Mouse (Mus musculus) liver, embryonic 12.5 days (tissue): Measurements from ENCODE around the gene Trip13. TPM values are rescaled to one million over a fixed set of nuclear protein-coding genes. Genes with fewer than 3 reads are reported as not detected.
A peak's percentile ranks its signal among the peaks of the same experiment; 100 is the strongest.

Source experiments
- ATAC-seq: fragments of 200-750 bp; cut with Nextera tagmentation; 2 replicates; pipeline ENCODE4 v1.8.0; 2017; ENCODE audit warnings: moderate number of reproducible peaks, mild to moderate bottlenecking, moderate library complexity
- H3K27ac ChIP-seq: fragments of 300-500 bp; sonication (generic); 2 replicates; pipeline ENCODE4 v1.5.1; 2016; ENCODE audit warnings: mild to moderate bottlenecking
- H3K27me3 ChIP-seq: fragments of 300-500 bp; sonication (generic); replicated peaks from 2 replicates; pipeline ENCODE4 v1.6.1; 2016; ENCODE audit warnings: mild to moderate bottlenecking, moderate library complexity
- H3K36me3 ChIP-seq: fragments of 300-500 bp; sonication (generic); 2 replicates; pipeline ENCODE4 v1.6.1; 2016; ENCODE audit warnings: mild to moderate bottlenecking, moderate library complexity
- H3K4me1 ChIP-seq: fragments of 300-500 bp; sonication (generic); 2 replicates; pipeline ENCODE4 v1.6.1; 2016
- H3K4me2 ChIP-seq: fragments of 300-500 bp; sonication (generic); 2 replicates; pipeline ENCODE4 v1.6.1; 2016; ENCODE audit warnings: mild to moderate bottlenecking, moderate library complexity
- H3K4me3 ChIP-seq: fragments of 300-500 bp; sonication (generic); 2 replicates; pipeline ENCODE4 v1.5.1; 2016; ENCODE audit warnings: mild to moderate bottlenecking, moderate library complexity
- H3K9ac ChIP-seq: fragments of 300-500 bp; sonication (generic); 2 replicates; pipeline ENCODE4 v1.6.1; 2016; ENCODE audit warnings: mild to moderate bottlenecking, moderate library complexity
- H3K9me3 ChIP-seq: fragments of 300-500 bp; sonication (generic); replicated peaks from 2 replicates; pipeline ENCODE4 v1.6.1; 2016; ENCODE audit warnings: mild to moderate bottlenecking, moderate library complexity
- WGBS: fragments of 180-500 bp; shearing (Covaris S2); methylation state at CpG from one replicate; pipeline ENCODE4 v1.1.7; 2016; ENCODE audit not compliant: insufficient replicate concordance; 5-methylcytosine and 5-hydroxymethylcytosine counted together
- polyA plus RNA-seq: library from polyadenylated mRNA; unstranded; fragments of >200 nt; fragmentation: Nextera tagmentation; extraction: Ambion mirVana; gene quantifications from 2 replicates; pipeline ENCODE4 v1.2.1, GENCODE M21; 2016

Trip13 gene
- 37.6 and 38.6 TPM in 2 replicates for polyA plus RNA-seq

DNA sequence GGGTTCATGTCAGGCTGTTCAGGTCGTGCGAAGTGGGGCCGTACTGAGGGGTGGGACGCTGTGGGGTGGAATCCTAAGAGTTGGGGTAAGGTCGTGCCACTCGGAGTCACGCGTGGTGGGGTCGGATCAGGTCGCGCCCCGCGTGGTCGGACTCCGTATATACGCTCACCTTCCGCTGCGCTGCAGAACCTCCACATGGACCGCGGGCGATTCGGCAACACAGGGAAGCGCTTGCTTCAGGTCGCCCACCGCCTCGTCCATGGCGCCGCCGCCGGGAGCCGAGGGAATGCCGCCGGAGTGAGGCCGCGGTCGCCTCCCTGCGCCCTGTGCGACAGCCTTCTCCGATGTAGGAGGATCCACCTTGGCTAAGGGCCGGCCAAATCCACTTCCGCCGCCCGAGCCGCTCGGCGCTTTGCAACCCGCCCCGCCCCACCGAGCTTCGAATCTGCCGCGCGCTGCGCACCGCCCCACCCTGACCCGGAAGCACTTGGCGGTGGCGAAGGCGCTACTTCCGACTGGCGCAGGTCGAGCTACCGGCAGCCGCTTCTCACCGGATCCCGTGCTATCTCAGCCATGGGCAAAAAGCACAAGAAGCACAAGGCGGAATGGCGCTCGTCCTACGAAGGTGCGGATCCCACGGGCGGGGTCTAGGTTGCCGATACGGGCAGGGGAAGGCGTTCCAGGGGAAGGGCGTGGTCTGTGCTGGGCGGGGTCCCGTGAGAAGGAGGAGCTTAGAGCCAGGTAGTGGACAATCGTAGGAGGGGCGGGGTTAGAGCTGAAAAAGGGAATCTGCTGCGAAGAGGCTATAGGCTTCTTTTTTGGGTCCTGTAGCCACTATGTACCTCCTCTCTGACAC, at the start of gene Trip13, which contains the start of gene Brd9:
Gene Trip13 (minus strand): TSS at position 464 of the 856 bp plus-strand sequence.
Gene Brd9 (plus strand): TSS at position 491 of the 856 bp plus-strand sequence.
- Histone ChIP-seq H3K27ac (peak within 1 kb of the TSS; percentile 92), H3K4me1 (peaks cover 17% of the 10 kb centered on the region), H3K36me3 (peaks cover 63% of the 10 kb centered on the region), H3K4me3 (peak within 1 kb of the TSS; percentile 86), H3K4me2 (peak within 1 kb of the TSS; percentile 90), H3K9ac (peak within 1 kb of the TSS; percentile 91), H3K27me3 (no peaks in the 10 kb centered on the region), H3K9me3 (no peaks in the 10 kb centered on the region)
- ATAC-seq, result peak; percentile 95
- 1% methylated on average over 80 of the region's 82 CpGs for WGBS

DNA sequence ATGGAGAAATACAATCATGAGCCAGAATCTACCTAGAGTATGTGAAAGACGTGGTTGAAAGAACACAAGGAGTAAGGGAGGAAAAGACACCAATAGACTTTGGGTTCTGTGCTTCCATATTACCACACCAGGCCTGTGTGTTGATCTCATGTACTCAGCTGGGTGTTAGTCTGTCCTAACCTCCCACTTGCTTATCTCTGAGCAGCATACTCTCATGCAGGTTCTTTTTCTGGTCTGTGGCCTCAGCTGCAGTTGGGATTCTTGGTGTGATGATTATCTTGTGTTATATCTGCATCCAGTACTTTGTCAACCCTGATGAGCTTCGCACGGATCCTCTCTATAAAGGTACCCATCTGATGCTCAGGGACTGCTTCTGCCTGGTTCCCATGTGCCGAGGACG, 39.4 kb upstream of the Trip13 start:
- Histone ChIP-seq H3K9ac (no peak overlapping the region), H3K4me1 (no peaks in the 10 kb centered on the region), H3K9me3 (no peaks in the 10 kb centered on the region), H3K36me3 (no peaks in the 10 kb centered on the region), H3K4me3 (no peak overlapping the region), H3K4me2 (no peak overlapping the region), H3K27me3 (peaks cover 15% of the 10 kb centered on the region; the same call in 1 of the 2 replicates), H3K27ac (no peak overlapping the region)
- ATAC-seq, result peak; percentile 63
- WGBS, result 58% methylated on average over 5 of the region's 5 CpGs

DNA sequence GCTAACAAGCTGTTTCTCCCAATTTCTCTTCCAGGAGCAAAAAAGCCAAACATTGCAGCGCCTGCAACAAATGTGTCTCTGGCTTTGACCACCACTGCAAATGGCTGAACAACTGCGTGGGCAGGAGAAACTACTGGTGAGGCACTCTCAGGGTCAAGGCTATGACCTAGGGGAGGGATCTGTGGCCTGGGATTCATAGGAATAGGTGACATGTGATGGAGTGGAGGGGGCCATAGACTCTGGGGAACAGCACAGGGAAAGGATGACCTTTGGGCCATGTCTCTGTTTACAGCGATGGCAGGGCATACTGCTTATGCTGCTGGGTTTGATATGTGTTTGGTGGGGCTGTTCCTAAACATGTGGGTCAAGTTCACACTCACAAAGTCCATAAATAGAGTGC, 36.9 kb upstream of the Trip13 start:
- Histone ChIP-seq H3K36me3 (no peaks in the 10 kb centered on the region), H3K9ac (no peak overlapping the region), H3K4me3 (no peak overlapping the region), H3K9me3 (no peaks in the 10 kb centered on the region), H3K4me2 (no peak overlapping the region), H3K27me3 (peaks cover 12% of the 10 kb centered on the region), H3K27ac (no peak overlapping the region), H3K4me1 (peaks cover 12% of the 10 kb centered on the region)
- 69% methylated on average over 3 of the region's 3 CpGs for WGBS
- no peak for ATAC-seq

DNA sequence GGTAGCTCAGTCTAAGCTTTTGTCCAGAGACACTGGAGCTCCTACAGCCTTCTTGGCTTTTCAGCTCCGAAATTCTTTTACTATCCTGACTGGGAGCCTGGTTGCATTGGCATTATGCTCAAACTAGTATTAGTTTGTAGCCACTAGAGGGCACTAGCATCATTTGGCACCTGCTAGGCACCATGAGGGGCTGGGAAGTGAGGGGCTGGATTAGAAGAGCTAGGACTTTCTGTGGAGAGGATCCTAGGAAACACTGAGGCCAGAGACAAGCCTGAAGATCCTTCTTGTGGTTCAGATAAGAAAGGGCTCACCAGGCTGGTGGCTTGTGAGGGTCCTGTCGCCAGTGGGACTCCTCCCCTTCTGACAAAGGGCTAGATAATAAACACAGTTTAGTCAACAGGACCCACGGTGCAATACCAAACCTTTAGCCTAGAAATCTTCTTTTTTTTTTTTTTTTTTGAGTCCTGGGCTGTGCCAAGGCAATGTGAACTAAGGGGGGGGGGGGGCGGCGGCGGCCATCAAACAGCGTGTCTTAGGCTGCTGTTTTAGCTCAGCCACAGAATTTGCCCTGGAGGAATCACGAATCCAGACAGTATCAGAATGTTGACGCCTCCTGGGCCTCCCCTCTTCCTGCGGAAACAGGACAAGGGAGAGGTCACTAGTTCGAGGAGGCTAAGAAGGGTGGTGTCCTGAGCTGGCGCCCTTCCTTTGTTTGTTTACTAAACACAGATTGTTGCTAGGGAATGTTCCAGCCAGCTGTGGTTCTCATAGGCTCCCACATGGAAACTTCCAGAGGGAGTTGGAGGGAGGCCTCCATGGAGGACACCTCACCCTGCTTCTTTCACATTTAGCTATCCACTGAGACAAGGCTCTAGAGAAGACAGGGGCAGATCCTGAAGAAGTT, 33.2 kb upstream of the Trip13 start:
- Histone ChIP-seq H3K36me3 (no peaks in the 10 kb centered on the region), H3K4me1 (peaks cover 12% of the 10 kb centered on the region), H3K27ac (no peak overlapping the region), H3K4me3 (no peak overlapping the region), H3K4me2 (peak overlapping the region; percentile 59), H3K9ac (no peak overlapping the region; the same call in 1 of the 2 replicates), H3K9me3 (no peaks in the 10 kb centered on the region), H3K27me3 (peaks cover 15% of the 10 kb centered on the region)
- peak; percentile 63 for ATAC-seq
- WGBS, result 16% methylated on average over 12 of the region's 12 CpGs

DNA sequence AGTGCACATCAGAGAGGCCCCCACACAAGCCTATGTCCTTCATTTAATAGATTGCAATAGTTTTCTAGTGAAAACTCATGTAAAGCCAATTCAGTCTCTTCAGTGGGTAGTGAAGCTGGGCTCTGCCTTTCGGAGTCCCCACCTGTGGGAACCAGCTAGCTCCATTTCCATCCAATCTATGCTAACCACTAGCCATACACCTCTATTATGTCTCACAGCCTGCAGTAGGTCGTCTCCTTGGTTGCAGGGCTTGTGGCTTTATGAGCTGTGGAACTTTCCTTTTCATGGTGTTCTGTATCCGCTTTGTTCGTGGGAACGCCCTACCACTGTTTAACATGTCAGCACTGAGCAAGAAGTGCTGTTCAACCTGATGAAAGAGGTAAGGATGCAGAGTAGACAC, 26.0 kb upstream of the Trip13 start, which contains the start of gene Zdhhc11:
Gene Zdhhc11 (plus strand): TSS at position 301 of the 400 bp plus-strand sequence.
- Histone ChIP-seq H3K4me2 (no peak within 1 kb of the TSS), H3K9ac (no peak within 1 kb of the TSS), H3K4me3 (no peak within 1 kb of the TSS), H3K36me3 (peaks cover 35% of the 10 kb centered on the region), H3K9me3 (no peaks in the 10 kb centered on the region), H3K4me1 (no peaks in the 10 kb centered on the region), H3K27me3 (0 out of 2 replicates have a peak, but pooled peaks cover 15% of the 10 kb centered on the region), H3K27ac (no peak within 1 kb of the TSS)
- ATAC-seq, result no peak
- 77% methylated on average over 5 of the region's 5 CpGs for WGBS

DNA sequence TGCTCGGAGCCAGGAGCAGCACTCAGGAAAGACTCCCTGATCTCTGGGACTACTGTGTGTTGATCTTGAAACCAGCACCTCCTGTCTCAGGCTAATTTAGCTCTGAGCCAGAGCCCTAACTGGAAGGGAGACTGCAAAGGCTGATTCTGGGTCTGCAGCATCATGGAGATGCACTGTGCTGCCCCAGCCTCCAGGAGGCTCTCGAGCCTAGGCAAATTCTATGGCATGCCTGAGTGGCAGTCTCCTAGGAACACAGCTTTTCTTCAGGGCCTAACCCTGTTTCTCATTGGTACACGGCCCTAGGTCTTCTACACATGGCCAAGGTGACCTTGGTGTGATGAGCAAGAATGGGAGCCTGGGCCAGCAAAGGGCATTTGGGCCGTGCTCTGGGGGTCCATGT, 23.6 kb upstream of the Trip13 start:
- WGBS, result 73% methylated on average over 4 of the region's 4 CpGs
- ATAC-seq, result no peak
- H3K9ac ChIP-seq, result no peak overlapping the region
- no peak overlapping the region for H3K4me2 ChIP-seq
- H3K27ac ChIP-seq, result no peak overlapping the region
- no peak overlapping the region for H3K4me3 ChIP-seq
- H3K27me3 ChIP-seq, result 0 out of 2 replicates have a peak, but pooled peaks cover 10% of the 10 kb centered on the region
- no peaks in the 10 kb centered on the region for H3K9me3 ChIP-seq
- no peaks in the 10 kb centered on the region for H3K4me1 ChIP-seq
- peaks cover 57% of the 10 kb centered on the region for H3K36me3 ChIP-seq

DNA sequence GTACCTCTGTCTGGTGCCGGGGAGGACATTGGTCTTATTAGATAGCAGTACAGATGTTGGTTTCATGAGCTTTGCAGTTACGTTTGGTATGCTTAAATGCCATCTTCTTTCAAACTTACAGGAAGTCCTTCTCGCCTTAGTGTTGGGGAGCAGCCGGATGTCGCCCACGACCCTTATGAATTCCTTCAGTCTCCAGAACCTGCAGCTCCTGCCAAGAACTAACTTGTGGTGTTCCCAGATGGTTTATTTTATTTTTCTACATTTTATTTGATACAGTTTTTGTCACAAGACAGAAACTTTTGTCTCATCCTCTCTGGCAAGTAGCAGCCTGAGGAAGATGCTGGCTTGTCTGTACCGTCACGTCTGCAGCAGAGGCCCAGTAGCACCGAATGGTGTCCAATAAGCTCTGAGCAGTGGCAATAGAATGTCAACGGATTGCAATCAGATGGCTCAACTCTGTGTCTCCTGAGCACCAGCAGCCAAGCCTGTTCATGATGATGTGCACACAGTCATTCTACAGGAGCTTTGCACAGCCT, 22.6 kb upstream of the Trip13 start:
- no peak for ATAC-seq

DNA sequence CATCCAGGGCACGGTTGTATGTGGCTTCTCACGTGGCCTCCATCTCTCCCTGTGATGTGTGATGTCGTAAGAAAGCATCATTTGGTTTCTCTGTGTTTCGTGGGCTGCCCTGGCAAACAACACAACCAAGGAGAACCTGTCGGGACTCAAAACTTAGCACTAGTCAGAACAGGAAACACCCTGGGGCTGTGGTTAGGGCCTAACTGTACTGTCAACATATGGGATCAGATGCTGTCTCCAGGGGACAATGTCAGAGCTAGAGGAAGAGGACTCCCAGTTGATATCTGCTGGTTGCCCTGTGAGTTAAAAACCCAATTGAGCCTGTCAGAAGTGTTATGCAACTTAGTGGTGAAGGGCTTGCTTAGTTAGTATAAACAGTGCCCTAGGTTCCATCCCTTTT, 17.9 kb upstream of the Trip13 start:
- no peak for ATAC-seq
- WGBS, result 59% methylated on average over 5 of the region's 5 CpGs

More for the DNA sequence above, 22.6 kb upstream of the Trip13 start:
- H3K4me3 ChIP-seq, result no peak overlapping the region
- 0 out of 2 replicates have a peak, but pooled peaks cover under 1% of the 10 kb centered on the region for H3K27me3 ChIP-seq
- H3K9me3 ChIP-seq, result no peaks in the 10 kb centered on the region
- no peak overlapping the region for H3K9ac ChIP-seq
- no peak overlapping the region for H3K27ac ChIP-seq
- no peak overlapping the region for H3K4me2 ChIP-seq
- H3K36me3 ChIP-seq, result peaks cover 66% of the 10 kb centered on the region
- WGBS, result 79% methylated on average over 10 of the region's 10 CpGs
- H3K4me1 ChIP-seq, result no peaks in the 10 kb centered on the region

DNA sequence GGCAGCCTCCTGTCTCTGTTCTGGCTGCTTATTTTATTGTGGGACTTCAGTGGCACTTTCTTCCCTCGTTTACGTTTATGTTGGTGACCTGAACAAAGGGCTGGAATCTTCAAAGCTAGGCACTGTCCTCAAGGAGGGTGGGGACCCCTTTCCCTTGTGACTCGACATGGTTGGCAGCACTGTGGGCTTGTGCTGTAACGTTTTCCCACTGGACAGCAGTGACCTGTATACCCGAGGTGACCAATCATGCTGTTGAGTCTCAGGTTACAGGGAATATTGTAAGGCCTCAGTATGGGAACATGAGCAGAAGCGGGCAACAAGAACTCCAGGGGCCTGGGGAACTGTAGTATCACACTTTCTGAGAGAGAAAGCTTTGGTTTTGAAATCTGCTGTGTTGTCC, 17.1 kb upstream of the Trip13 start:
- no peaks in the 10 kb centered on the region for H3K27me3 ChIP-seq
- 70% methylated on average over 6 of the region's 6 CpGs for WGBS
- no peak overlapping the region for H3K4me2 ChIP-seq
- no peak overlapping the region for H3K4me3 ChIP-seq
- H3K27ac ChIP-seq, result no peak overlapping the region
- ATAC-seq, result no peak
- H3K9ac ChIP-seq, result no peak overlapping the region
- no peaks in the 10 kb centered on the region for H3K9me3 ChIP-seq
- peaks cover 93% of the 10 kb centered on the region for H3K36me3 ChIP-seq
- H3K4me1 ChIP-seq, result no peaks in the 10 kb centered on the region

More for the DNA sequence above, 17.9 kb upstream of the Trip13 start:
- Histone ChIP-seq H3K27ac (no peak overlapping the region), H3K36me3 (peaks cover 93% of the 10 kb centered on the region), H3K27me3 (no peaks in the 10 kb centered on the region), H3K4me3 (no peak overlapping the region), H3K9me3 (no peaks in the 10 kb centered on the region), H3K4me2 (no peak overlapping the region), H3K4me1 (no peaks in the 10 kb centered on the region), H3K9ac (no peak overlapping the region)

DNA sequence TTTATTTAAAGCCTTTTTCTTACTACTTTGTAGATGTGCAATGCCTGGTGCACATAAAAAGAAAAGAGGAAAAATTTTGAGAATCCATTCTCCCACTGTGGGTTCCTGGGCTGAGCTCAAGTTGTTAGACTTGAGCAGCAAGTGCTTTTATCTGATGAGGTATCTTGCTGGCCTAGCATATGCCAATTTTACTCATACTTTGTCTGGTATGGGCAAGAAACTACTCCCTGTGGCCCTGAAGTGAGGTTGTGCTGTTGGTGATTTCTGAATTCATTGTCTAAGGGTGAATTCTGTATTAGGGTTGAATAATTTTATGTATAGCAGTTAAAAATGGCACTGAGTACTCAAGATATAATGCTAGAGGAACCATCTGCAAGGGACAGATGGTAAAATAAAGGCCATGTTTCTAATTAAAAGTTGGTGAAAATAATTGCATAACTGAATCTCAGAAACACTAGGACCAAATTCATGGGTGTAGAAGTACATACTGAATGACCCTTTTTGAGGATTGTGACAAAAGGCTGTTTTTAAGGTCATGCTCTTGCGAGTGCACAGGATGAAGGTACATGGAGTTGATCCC, 16.1 kb upstream of the Trip13 start:
- H3K4me2 ChIP-seq, result no peak overlapping the region
- no peak overlapping the region for H3K4me3 ChIP-seq
- H3K27me3 ChIP-seq, result no peaks in the 10 kb centered on the region
- peaks cover 93% of the 10 kb centered on the region for H3K36me3 ChIP-seq
- 86% methylated on average over 1 of the region's 1 CpGs for WGBS
- H3K4me1 ChIP-seq, result no peaks in the 10 kb centered on the region
- no peak overlapping the region for H3K9ac ChIP-seq
- no peak overlapping the region for H3K27ac ChIP-seq
- no peak for ATAC-seq
- H3K9me3 ChIP-seq, result no peaks in the 10 kb centered on the region

DNA sequence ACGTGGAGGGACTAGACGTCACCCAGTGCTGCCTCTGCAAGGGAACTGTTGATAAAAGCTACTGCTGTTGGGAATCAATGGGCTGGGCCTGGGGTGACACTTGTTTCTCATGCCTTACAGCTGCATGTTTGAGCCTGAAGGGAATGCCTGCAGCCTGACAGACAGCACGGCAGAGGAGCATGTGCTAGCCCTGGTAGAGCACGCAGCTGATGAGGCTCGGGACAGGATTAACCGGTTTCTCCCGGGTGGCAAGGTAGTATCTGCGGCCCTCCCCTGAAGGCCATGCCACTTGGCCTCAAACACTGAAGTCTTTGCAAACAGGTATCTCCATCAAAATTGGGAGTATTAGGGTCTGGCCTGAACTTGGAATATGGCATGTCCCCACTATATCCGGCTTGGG, 7.0 kb upstream of the Trip13 start:
- Histone ChIP-seq H3K36me3 (peaks cover 92% of the 10 kb centered on the region), H3K27me3 (no peaks in the 10 kb centered on the region), H3K9me3 (no peaks in the 10 kb centered on the region), H3K4me1 (no peaks in the 10 kb centered on the region), H3K4me3 (no peak overlapping the region), H3K27ac (no peak overlapping the region), H3K9ac (no peak overlapping the region), H3K4me2 (no peak overlapping the region)
- ATAC-seq, result no peak
- 89% methylated on average over 9 of the region's 9 CpGs for WGBS
